Mouse (Mus musculus) stomach, embryonic 15.5 days (tissue): Measurements from ENCODE around the gene Gdap2. TPM values are rescaled to one million over a fixed set of nuclear protein-coding genes. Genes with fewer than 3 reads are reported as not detected.

Experiments
- ATAC-seq: fragments of 200-750 bp; cut with Nextera tagmentation; 2 replicates; pipeline ENCODE4 v1.8.0; 2017; ENCODE audit warnings: low read depth, moderate number of reproducible peaks, moderate TSS enrichment; ENCODE audit not compliant: insufficient read depth, low FRiP score
- H3K27ac ChIP-seq: fragments of 300-500 bp; sonication (generic); 2 replicates; pipeline ENCODE4 v1.5.1; 2015; ENCODE audit warnings: mild to moderate bottlenecking, inconsistent platforms
- H3K27me3 ChIP-seq: fragments of 300-500 bp; sonication (generic); replicated peaks from 2 replicates; pipeline ENCODE4 v1.6.1; 2015; ENCODE audit warnings: inconsistent platforms
- H3K36me3 ChIP-seq: fragments of 300-500 bp; sonication (generic); 2 replicates; pipeline ENCODE4 v1.6.1; 2015; ENCODE audit warnings: inconsistent platforms
- H3K4me1 ChIP-seq: fragments of 300-500 bp; sonication (generic); 2 replicates; pipeline ENCODE4 v1.6.1; 2015; ENCODE audit warnings: inconsistent platforms
- H3K4me2 ChIP-seq: fragments of 300-500 bp; sonication (generic); 2 replicates; pipeline ENCODE4 v1.6.1; 2015; ENCODE audit warnings: mild to moderate bottlenecking, inconsistent platforms
- H3K4me3 ChIP-seq: fragments of 300-500 bp; sonication (generic); replicated peaks from 2 replicates; pipeline ENCODE4 v1.5.1; 2015; ENCODE audit warnings: inconsistent platforms
- H3K9ac ChIP-seq: fragments of 300-500 bp; sonication (generic); 2 replicates; pipeline ENCODE4 v1.6.1; 2015; ENCODE audit warnings: inconsistent platforms
- H3K9me3 ChIP-seq: fragments of 300-500 bp; sonication (generic); 2 replicates; pipeline ENCODE4 v1.6.1; 2016; ENCODE audit warnings: inconsistent platforms
- WGBS: fragments of 180-500 bp; shearing (Covaris S2); methylation state at CpG from one replicate; pipeline ENCODE4 v1.1.7; 2015; 5-methylcytosine and 5-hydroxymethylcytosine counted together
- polyA plus RNA-seq: library from polyadenylated mRNA; unstranded; fragments of >200 nt; fragmentation: Nextera tagmentation; extraction: Ambion mirVana; gene quantifications from 2 replicates; pipeline ENCODE4 v1.2.1, GENCODE M21; 2015

Gene Gdap2
- polyA plus RNA-seq, 1 experiment from 2014 or later = 26.4 TPM

- no peak overlapping the region for H3K4me2 ChIP-seq
- 87% methylated on average over 11 of the region's 11 CpGs for WGBS
- no peak overlapping the region for H3K9ac ChIP-seq
- H3K9me3 ChIP-seq = no peaks in the 10 kb centered on the region
- ATAC-seq = no peak
- 0 out of 2 replicates have a peak, but pooled peaks cover 7% of the 10 kb centered on the region for H3K36me3 ChIP-seq
- H3K4me1 ChIP-seq = no peaks in the 10 kb centered on the region
- no peak overlapping the region for H3K4me3 ChIP-seq
- H3K27ac ChIP-seq = no peak overlapping the region
- no peaks in the 10 kb centered on the region for H3K27me3 ChIP-seq
Measured at GRCm38 (mm10) chr3:100189861-100190260, 27.7 kb downstream of the Gdap2 start.

GRCm38 (mm10) chr3:100194210-100194609 lies 32.0 kb downstream of the Gdap2 start:
- Histone ChIP-seq H3K4me3 (no peak overlapping the region), H3K4me1 (no peaks in the 10 kb centered on the region), H3K36me3 (peaks cover 8% of the 10 kb centered on the region; the same call in 1 of the 2 replicates), H3K27ac (no peak overlapping the region), H3K9me3 (no peaks in the 10 kb centered on the region), H3K4me2 (no peak overlapping the region), H3K27me3 (no peaks in the 10 kb centered on the region), H3K9ac (no peak overlapping the region)
- 38% methylated on average over 5 of the region's 5 CpGs for WGBS
- ATAC-seq = no peak

DNA sequence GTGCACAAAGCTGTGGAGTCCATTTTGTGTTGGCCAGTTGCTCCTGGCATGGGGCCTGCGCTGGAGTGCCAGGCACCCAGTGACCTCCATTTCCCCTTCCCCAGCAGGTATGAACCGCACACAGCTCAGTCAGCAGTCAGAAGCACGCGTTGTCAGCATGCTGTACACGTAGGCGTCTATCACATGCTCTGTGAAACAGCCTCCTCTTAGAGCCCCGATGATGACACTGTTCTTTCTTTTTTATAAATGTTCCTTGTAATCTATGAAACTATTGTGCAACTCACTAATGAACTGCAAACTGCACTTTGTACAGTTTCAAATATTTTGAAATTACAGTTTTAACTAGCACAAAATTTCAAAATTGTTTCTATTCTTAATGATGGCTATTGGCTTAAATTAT lies 39.4 kb downstream of the Gdap2 start:
- no peaks in the 10 kb centered on the region for H3K4me1 ChIP-seq
- peaks cover 21% of the 10 kb centered on the region for H3K36me3 ChIP-seq
- no peak overlapping the region for H3K4me3 ChIP-seq
- H3K27ac ChIP-seq = no peak overlapping the region
- WGBS = 88% methylated on average over 7 of the region's 7 CpGs
- no peak for ATAC-seq
- no peak overlapping the region for H3K4me2 ChIP-seq
- H3K9ac ChIP-seq = no peak overlapping the region
- no peaks in the 10 kb centered on the region for H3K27me3 ChIP-seq
- H3K9me3 ChIP-seq = no peaks in the 10 kb centered on the region

DNA sequence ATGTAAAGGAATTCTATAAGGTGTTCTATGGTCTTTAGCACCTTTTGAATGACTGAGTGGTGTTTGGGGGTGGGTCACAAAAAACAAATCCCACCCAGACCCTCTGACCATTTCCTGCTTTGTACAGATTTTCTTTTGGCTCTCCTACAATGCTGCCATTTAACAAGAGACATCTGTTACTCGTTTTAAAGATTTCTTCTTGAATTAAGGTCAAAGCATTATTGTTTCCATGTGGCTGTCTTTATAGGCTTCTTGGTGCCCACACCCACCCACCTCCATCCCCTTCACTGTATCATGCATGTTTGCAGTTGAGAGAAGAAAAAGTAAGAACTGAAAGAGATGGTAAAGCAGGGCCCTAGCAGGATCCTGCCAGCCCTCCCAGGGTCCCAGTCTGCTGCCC lies 44.8 kb downstream of the Gdap2 start:
- H3K4me3 ChIP-seq = no peak overlapping the region
- no peaks in the 10 kb centered on the region for H3K9me3 ChIP-seq
- H3K36me3 ChIP-seq = peaks cover 14% of the 10 kb centered on the region
- H3K4me2 ChIP-seq = no peak overlapping the region
- no peak overlapping the region for H3K9ac ChIP-seq
- ATAC-seq = no peak
- no peak overlapping the region for H3K27ac ChIP-seq
- H3K4me1 ChIP-seq = no peaks in the 10 kb centered on the region
- H3K27me3 ChIP-seq = no peaks in the 10 kb centered on the region
- WGBS = 47% methylated on average over 1 of the region's 1 CpGs

DNA sequence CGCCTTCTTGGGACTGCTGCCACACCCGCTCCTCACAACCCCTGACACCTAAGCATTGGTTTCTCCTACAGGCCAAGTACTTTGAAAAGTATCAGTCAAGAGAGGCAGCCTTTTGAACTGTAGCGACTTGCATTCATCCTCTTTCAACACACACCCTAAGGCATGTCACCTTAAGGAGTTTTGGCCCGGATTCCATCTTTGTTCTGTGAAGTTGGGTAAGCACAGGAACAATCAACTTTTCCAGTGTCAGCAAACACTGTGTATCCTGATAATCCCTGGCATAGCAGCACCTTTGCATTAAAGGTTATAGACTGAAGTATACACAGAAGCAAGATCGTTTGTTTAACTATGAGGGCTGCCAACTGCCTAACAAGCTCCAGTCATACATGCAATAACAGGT lies 53.3 kb downstream of the Gdap2 start:
- no peak overlapping the region for H3K4me2 ChIP-seq
- H3K27me3 ChIP-seq = no peaks in the 10 kb centered on the region
- ATAC-seq = no peak
- no peaks in the 10 kb centered on the region for H3K9me3 ChIP-seq
- no peak overlapping the region for H3K9ac ChIP-seq
- no peak overlapping the region for H3K4me3 ChIP-seq
- H3K4me1 ChIP-seq = no peaks in the 10 kb centered on the region
- 67% methylated on average over 5 of the region's 5 CpGs for WGBS
- no peak overlapping the region for H3K27ac ChIP-seq
- H3K36me3 ChIP-seq = no peaks in the 10 kb centered on the region

DNA sequence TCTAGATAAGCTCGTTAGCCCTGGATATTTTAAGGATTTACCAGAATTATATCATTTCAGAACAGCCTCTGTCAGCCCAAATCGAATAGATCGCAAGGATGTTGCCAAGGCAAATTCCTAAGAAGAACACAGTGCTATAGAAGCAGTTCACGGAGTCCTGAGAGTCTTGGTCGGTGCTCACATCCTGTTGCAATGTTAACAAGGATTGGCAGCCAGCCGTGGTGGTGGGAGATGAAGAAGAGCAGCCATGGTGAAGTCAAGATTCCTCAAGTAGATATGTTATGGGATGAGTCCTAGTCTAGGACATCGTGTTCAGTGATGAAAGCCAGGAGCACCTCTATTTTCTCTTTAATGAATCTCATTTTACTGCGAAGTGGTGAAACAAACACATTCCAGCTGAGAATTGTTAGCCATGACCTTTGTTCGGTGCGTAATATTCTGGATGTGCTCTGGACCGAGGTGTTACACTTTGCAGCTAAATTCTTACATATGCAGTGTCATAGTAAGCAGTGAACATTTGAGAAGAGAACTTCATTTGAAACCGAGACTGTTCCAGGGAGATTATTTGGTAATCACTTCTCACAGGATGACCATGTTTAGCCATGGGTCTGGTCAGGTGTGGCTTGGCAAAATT lies 63.3 kb downstream of the Gdap2 start:
- H3K9ac ChIP-seq = no peak overlapping the region
- WGBS = 71% methylated on average over 12 of the region's 12 CpGs
- H3K4me3 ChIP-seq = no peak overlapping the region
- H3K27ac ChIP-seq = no peak overlapping the region
- no peak overlapping the region for H3K4me2 ChIP-seq
- ATAC-seq = no peak
- no peaks in the 10 kb centered on the region for H3K36me3 ChIP-seq
- no peaks in the 10 kb centered on the region for H3K4me1 ChIP-seq
- H3K27me3 ChIP-seq = no peaks in the 10 kb centered on the region
- H3K9me3 ChIP-seq = no peaks in the 10 kb centered on the region

GRCm38 (mm10) chr3:100227509-100227908 lies 65.3 kb downstream of the Gdap2 start:
- H3K9me3 ChIP-seq = no peaks in the 10 kb centered on the region
- no peak overlapping the region for H3K4me3 ChIP-seq
- ATAC-seq = no peak
- no peaks in the 10 kb centered on the region for H3K36me3 ChIP-seq
- no peaks in the 10 kb centered on the region for H3K4me1 ChIP-seq
- 65% methylated on average over 1 of the region's 1 CpGs for WGBS
- H3K9ac ChIP-seq = no peak overlapping the region
- H3K4me2 ChIP-seq = no peak overlapping the region
- H3K27ac ChIP-seq = no peak overlapping the region
- no peaks in the 10 kb centered on the region for H3K27me3 ChIP-seq

DNA sequence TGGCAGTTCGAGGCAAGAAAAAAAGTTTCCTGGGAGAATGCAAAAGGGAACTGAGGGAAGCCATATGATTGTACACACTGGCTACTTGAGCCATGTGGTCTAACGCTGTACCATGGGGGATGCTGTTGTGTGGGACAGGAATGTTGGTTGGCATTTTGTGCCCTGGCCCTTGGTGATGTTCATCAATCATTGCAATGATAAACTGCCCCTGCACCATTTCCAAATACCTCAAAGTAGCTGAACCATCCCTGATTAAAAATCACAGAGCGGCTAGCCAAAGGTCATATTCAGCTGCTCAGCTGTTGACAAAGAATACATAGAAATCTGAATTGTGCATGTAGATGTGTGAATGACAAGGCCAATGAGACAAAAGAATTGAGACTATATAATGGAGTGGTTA lies 66.8 kb downstream of the Gdap2 start:
- H3K27ac ChIP-seq = no peak overlapping the region
- H3K4me2 ChIP-seq = no peak overlapping the region
- H3K9ac ChIP-seq = no peak overlapping the region
- H3K4me3 ChIP-seq = no peak overlapping the region
- no peaks in the 10 kb centered on the region for H3K27me3 ChIP-seq
- H3K4me1 ChIP-seq = no peaks in the 10 kb centered on the region
- 80% methylated on average over 3 of the region's 3 CpGs for WGBS
- no peaks in the 10 kb centered on the region for H3K36me3 ChIP-seq
- ATAC-seq = no peak
- H3K9me3 ChIP-seq = no peaks in the 10 kb centered on the region

DNA sequence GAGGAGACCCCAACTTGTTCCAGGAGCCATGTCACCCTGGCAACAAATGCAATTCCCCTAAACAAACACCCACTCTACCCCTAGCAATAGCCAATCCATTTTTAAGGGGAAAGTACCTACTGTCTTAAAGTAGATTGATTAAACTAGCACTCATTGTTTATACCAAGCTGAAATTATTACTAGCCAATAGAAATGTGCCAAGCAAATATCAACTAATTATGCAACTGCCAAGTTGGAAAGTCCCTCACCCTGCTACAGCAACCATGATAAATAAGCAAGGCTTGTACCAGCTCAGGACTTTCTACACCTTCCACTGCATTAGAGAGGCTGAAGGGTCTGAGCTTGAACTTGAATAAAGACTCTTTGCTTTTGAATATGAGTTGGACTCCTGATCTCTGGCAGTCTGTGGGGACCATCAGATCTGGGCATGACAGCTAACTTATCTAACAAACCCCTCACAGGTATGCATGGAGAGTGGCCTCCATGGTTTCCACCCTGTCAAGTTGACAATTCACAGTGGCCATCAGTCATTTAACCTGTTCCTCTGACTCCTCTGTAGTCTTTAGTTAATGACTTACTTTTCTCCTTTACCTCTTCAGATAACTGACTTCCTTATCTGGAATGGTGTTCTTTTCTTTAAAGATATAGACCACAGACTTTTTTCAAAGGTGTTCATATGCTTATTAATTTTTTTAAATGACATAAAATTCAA lies 74.7 kb downstream of the Gdap2 start:
- Histone ChIP-seq H3K4me1 (no peaks in the 10 kb centered on the region), H3K9me3 (no peaks in the 10 kb centered on the region), H3K4me3 (no peak overlapping the region), H3K9ac (no peak overlapping the region), H3K27me3 (no peaks in the 10 kb centered on the region), H3K36me3 (no peaks in the 10 kb centered on the region), H3K4me2 (no peak overlapping the region), H3K27ac (no peak overlapping the region)
- ATAC-seq = no peak

- Histone ChIP-seq H3K36me3 (no peaks in the 10 kb centered on the region), H3K4me3 (no peak overlapping the region), H3K27ac (no peak overlapping the region), H3K9me3 (no peaks in the 10 kb centered on the region), H3K4me2 (no peak overlapping the region), H3K27me3 (no peaks in the 10 kb centered on the region), H3K9ac (no peak overlapping the region), H3K4me1 (no peaks in the 10 kb centered on the region)
- WGBS = 88% methylated on average over 4 of the region's 4 CpGs
- no peak for ATAC-seq
Measured at GRCm38 (mm10) chr3:100242230-100242629, 80.0 kb downstream of the Gdap2 start.

GRCm38 (mm10) chr3:100246286-100246825 lies 84.2 kb downstream of the Gdap2 start:
- 43% methylated on average over 4 of the region's 4 CpGs for WGBS
- H3K4me1 ChIP-seq = no peaks in the 10 kb centered on the region
- ATAC-seq = no peak
- H3K9me3 ChIP-seq = no peaks in the 10 kb centered on the region
- no peak overlapping the region for H3K27ac ChIP-seq
- H3K36me3 ChIP-seq = no peaks in the 10 kb centered on the region
- H3K4me3 ChIP-seq = no peak overlapping the region
- no peaks in the 10 kb centered on the region for H3K27me3 ChIP-seq
- H3K9ac ChIP-seq = no peak overlapping the region
- no peak overlapping the region for H3K4me2 ChIP-seq
